12 mouse cellular contexts compared by ENCODE assay signal in genomic region chr11:74881979-74882378, GRCm38 (mm10). TPM values are rescaled to one million over a fixed set of nuclear protein-coding genes. Genes with fewer than 3 reads are reported as not detected.
A peak's percentile ranks its signal among the peaks of the same experiment; 100 is the strongest.
DNase-seq lines count a peak whose midpoint lies in the region; ATAC-seq and TF ChIP-seq lines count a peak whose summit lies in the region.
"Had no signal": no experiment of that assay in that cellular context is flagged by ENCODE, and none has a peak within 500 bp of the region (broad histone marks: within the 10 kb centered on the region; RNA-seq: fewer than 3 reads in every experiment).

No protein-coding gene starts in this region.

- no peaks in the 10 kb centered on the region for H3K9me3 ChIP-seq in heart, embryonic 14.5 days (ENCODE audit: control insufficient read depth, low read length)
- H3K9me3 ChIP-seq in hindbrain, postnatal 0 days (ENCODE audit: low read length), result no peaks in the 10 kb centered on the region
- H3K9me3 ChIP-seq in stomach, embryonic 16.5 days (replicated peaks; ENCODE audit: control insufficient read depth, low read length), result no peaks in the 10 kb centered on the region
- H3K9me3 ChIP-seq: lung, embryonic 15.5 days had no signal

- 37% methylated on average over 14 of the region's 14 CpGs for WGBS in heart, embryonic 14.5 days
- 53% methylated on average over 14 of the region's 14 CpGs for WGBS in hindbrain, postnatal 0 days
- 52% methylated on average over 14 of the region's 14 CpGs for WGBS in stomach, embryonic 16.5 days

- H3K27me3 ChIP-seq in heart, embryonic 14.5 days (ENCODE audit: control insufficient read depth, insufficient read depth, low read length), result no peaks in the 10 kb centered on the region
- no peaks in the 10 kb centered on the region for H3K27me3 ChIP-seq in hindbrain, postnatal 0 days (ENCODE audit: insufficient read depth, low read length)
- no peaks in the 10 kb centered on the region for H3K27me3 ChIP-seq in stomach, embryonic 16.5 days (ENCODE audit: control insufficient read depth, insufficient read depth, low read length)
- H3K27me3 ChIP-seq: lung, embryonic 15.5 days had no signal

- ATAC-seq in heart, embryonic 14.5 days (ENCODE audit: insufficient number of reproducible peaks, insufficient read depth, low FRiP score, low read depth), result no peak
- no peak for ATAC-seq in hindbrain, postnatal 0 days
- no peak for ATAC-seq in stomach, embryonic 16.5 days (ENCODE audit: insufficient read depth, low FRiP score)

- peak overlapping the region; percentile 32 for H3K4me2 ChIP-seq in heart, embryonic 14.5 days (ENCODE audit: low read length)
- no peak overlapping the region for H3K4me2 ChIP-seq in hindbrain, postnatal 0 days (ENCODE audit: low read depth, low read length)
- H3K4me2 ChIP-seq in stomach, embryonic 16.5 days (ENCODE audit: low read depth, low read length), result no peak overlapping the region
- H3K4me2 ChIP-seq: lung, embryonic 15.5 days had no signal

- no peak for TF ChIP-seq CTCF in hindbrain, postnatal 0 days (IDR thresholded peaks at IDR 0.05; ENCODE audit: low read depth)

- H3K4me3 ChIP-seq in heart, embryonic 14.5 days (ENCODE audit: control insufficient read depth in 1 of 2, insufficient read depth in 1 of 2, low read depth in 1 of 2, low read length in 2 of 2), result no peak overlapping the region
- H3K4me3 ChIP-seq in hindbrain, postnatal 0 days (ENCODE audit: low read length), result no peak overlapping the region
- H3K4me3 ChIP-seq in stomach, embryonic 16.5 days (replicated peaks; ENCODE audit: low read length), result no peak overlapping the region
- H3K4me3 ChIP-seq: lung, embryonic 15.5 days had no signal

- 0 out of 2 replicates have a peak, but pooled peaks cover 4% of the 10 kb centered on the region for H3K36me3 ChIP-seq in heart, embryonic 14.5 days (ENCODE audit: control insufficient read depth, insufficient read depth, low read length)
- no peaks in the 10 kb centered on the region for H3K36me3 ChIP-seq in hindbrain, postnatal 0 days (ENCODE audit: insufficient read depth, low read length)
- H3K36me3 ChIP-seq in stomach, embryonic 16.5 days (ENCODE audit: control insufficient read depth, insufficient read depth, low read length), result no peaks in the 10 kb centered on the region
- H3K36me3 ChIP-seq: lung, embryonic 15.5 days had no signal

- peaks cover 6 to 10% of the 10 kb centered on the region in 2 experiments for H3K4me1 ChIP-seq in heart, embryonic 14.5 days (ENCODE audit: control insufficient read depth in 2 of 2, insufficient read depth in 2 of 2, low read length in 2 of 2)
- H3K4me1 ChIP-seq in hindbrain, postnatal 0 days (ENCODE audit: insufficient read depth, low read length), result peaks cover 7% of the 10 kb centered on the region
- peaks cover 10% of the 10 kb centered on the region for H3K4me1 ChIP-seq in stomach, embryonic 16.5 days (ENCODE audit: control insufficient read depth, insufficient read depth, low read length)

- H3K9ac ChIP-seq in heart, embryonic 14.5 days (ENCODE audit: low read length), result peak overlapping the region; percentile 41
- H3K9ac ChIP-seq in hindbrain, postnatal 0 days (replicated peaks; ENCODE audit: low read length), result no peak overlapping the region
- H3K9ac ChIP-seq in stomach, embryonic 16.5 days (ENCODE audit: low read length), result peak overlapping the region; percentile 4; the same call in 1 of the 2 replicates
- H3K9ac ChIP-seq: lung, embryonic 15.5 days had no signal

- no peak for DNase-seq in heart, adult 9 months (ENCODE audit: low spot score in 2 of 2)
- peak; percentile 78 for DNase-seq in right cerebral cortex, adult 18-20 months
- DNase-seq in right cerebral cortex, postnatal 25 days, result no peak
- peak; percentile 29 for DNase-seq in hindbrain, postnatal 0 days (ENCODE audit: low spot score)
- no peak for DNase-seq in gastrocnemius, adult 18-20 months (ENCODE audit: low spot score)
- no peak for DNase-seq in kidney, postnatal 25 days
- DNase-seq: cerebellum, adult 18-20 months; kidney, adult 8-10 months; thymus, adult 2 months had no signal

- H3K27ac ChIP-seq in heart, embryonic 14.5 days (replicated peaks in 1 of 2; ENCODE audit: control insufficient read depth in 1 of 2, insufficient read depth in 1 of 2, low read depth in 2 of 2, low read length in 2 of 2), result no peak overlapping the region
- peak overlapping the region; percentile 32; the same call in 1 of the 2 replicates for H3K27ac ChIP-seq in hindbrain, postnatal 0 days
- H3K27ac ChIP-seq in stomach, embryonic 16.5 days (ENCODE audit: low read length), result no peak overlapping the region
- H3K27ac ChIP-seq: lung, embryonic 15.5 days had no signal

RNA-seq across cellular contexts. Expression of gene Sgsm2, which starts 14.9 kb away (rescaled TPM):
- 4.9 and 5.3 TPM in 2 replicates for polyA plus RNA-seq in heart, embryonic 14.5 days (2014; fragmentation: Nextera tagmentation; extraction: Ambion mirVana)
- 49.0 and 59.2 TPM in 2 replicates for total RNA-seq in hindbrain, postnatal 0 days (2014; rRNA removed)
- polyA plus RNA-seq in hindbrain, postnatal 0 days (2015; fragmentation: Nextera tagmentation; extraction: Ambion mirVana), result 21.2 and 21.3 TPM in 2 replicates
- polyA plus RNA-seq in stomach, embryonic 16.5 days (2015; fragmentation: Nextera tagmentation; extraction: Ambion mirVana), result 6.0 and 7.0 TPM in 2 replicates
- total RNA-seq in gastrocnemius, adult 18-20 months (2021), result 1 to 10 TPM; 1.6 to 2.4 TPM

RNA-seq across cellular contexts. Expression of gene Tsr1, which starts 15.9 kb away (rescaled TPM):
- 24.7 and 26.1 TPM in 2 replicates for polyA plus RNA-seq in heart, embryonic 14.5 days (2014; fragmentation: Nextera tagmentation; extraction: Ambion mirVana)
- total RNA-seq in hindbrain, postnatal 0 days (2014; rRNA removed), result 20.3 and 34.1 TPM in 2 replicates
- polyA plus RNA-seq in hindbrain, postnatal 0 days (2015; fragmentation: Nextera tagmentation; extraction: Ambion mirVana), result 21.1 and 22.0 TPM in 2 replicates
- 47.0 and 48.3 TPM in 2 replicates for polyA plus RNA-seq in stomach, embryonic 16.5 days (2015; fragmentation: Nextera tagmentation; extraction: Ambion mirVana)
- 10 to 100 TPM; 22.8 to 26.7 TPM for total RNA-seq in gastrocnemius, adult 18-20 months (2021)

RNA-seq across cellular contexts. Expression of gene Smg6, which starts 43.6 kb away (rescaled TPM):
- 10.6 and 11.5 TPM in 2 replicates for polyA plus RNA-seq in heart, embryonic 14.5 days (2014; fragmentation: Nextera tagmentation; extraction: Ambion mirVana)
- 24.9 and 27.8 TPM in 2 replicates for total RNA-seq in hindbrain, postnatal 0 days (2014; rRNA removed)
- polyA plus RNA-seq in hindbrain, postnatal 0 days (2015; fragmentation: Nextera tagmentation; extraction: Ambion mirVana), result 9.8 and 10.0 TPM in 2 replicates
- polyA plus RNA-seq in stomach, embryonic 16.5 days (2015; fragmentation: Nextera tagmentation; extraction: Ambion mirVana), result 15.8 and 15.9 TPM in 2 replicates
- total RNA-seq in gastrocnemius, adult 18-20 months (2021), result 10 to 100 TPM; 11.8 to 12.3 TPM

RNA-seq across cellular contexts. Expression of gene Srr, which starts 43.8 kb away (rescaled TPM):
- polyA plus RNA-seq in heart, embryonic 14.5 days (2014; fragmentation: Nextera tagmentation; extraction: Ambion mirVana), result 19.1 and 26.0 TPM in 2 replicates
- total RNA-seq in hindbrain, postnatal 0 days (2014; rRNA removed), result 31.0 and 41.8 TPM in 2 replicates
- 32.9 and 36.4 TPM in 2 replicates for polyA plus RNA-seq in hindbrain, postnatal 0 days (2015; fragmentation: Nextera tagmentation; extraction: Ambion mirVana)
- 18.6 and 19.1 TPM in 2 replicates for polyA plus RNA-seq in stomach, embryonic 16.5 days (2015; fragmentation: Nextera tagmentation; extraction: Ambion mirVana)
- total RNA-seq in gastrocnemius, adult 18-20 months (2021), result 10 to 100 TPM; 15.6 to 22.8 TPM

RNA-seq across cellular contexts. Expression of gene Mnt, which starts 51.3 kb away (rescaled TPM):
- 3.5 and 3.7 TPM in 2 replicates for polyA plus RNA-seq in heart, embryonic 14.5 days (2014; fragmentation: Nextera tagmentation; extraction: Ambion mirVana)
- total RNA-seq in hindbrain, postnatal 0 days (2014; rRNA removed), result 18.5 and 22.8 TPM in 2 replicates
- polyA plus RNA-seq in hindbrain, postnatal 0 days (2015; fragmentation: Nextera tagmentation; extraction: Ambion mirVana), result 7.0 and 8.4 TPM in 2 replicates
- polyA plus RNA-seq in stomach, embryonic 16.5 days (2015; fragmentation: Nextera tagmentation; extraction: Ambion mirVana), result 2.5 and 3.2 TPM in 2 replicates
- 1 to 10 TPM; 4.8 to 7.0 TPM for total RNA-seq in gastrocnemius, adult 18-20 months (2021)

Comparison
In these comparisons a context has a peak if more than half of its experiments do, and no peak if none do; other contexts are left out.
1. DNase-seq: peak in right cerebral cortex, adult 18-20 months (single experiment) and hindbrain, postnatal 0 days (single experiment); none in heart, adult 9 months (0 of 2), right cerebral cortex, postnatal 25 days (single experiment), gastrocnemius, adult 18-20 months (single experiment) and kidney, postnatal 25 days (0 of 2).